In genomic region chr8:94012013-94012951, GRCm38 (mm10) we compare ENCODE assay signal across 8 mouse cellular contexts. TPM values are rescaled to one million over a fixed set of nuclear protein-coding genes. Genes with fewer than 3 reads are reported as not detected.
A peak's percentile ranks its signal among the peaks of the same experiment; 100 is the strongest.
DNase-seq lines count a peak whose midpoint lies in the region; ATAC-seq and TF ChIP-seq lines count a peak whose summit lies in the region.

Gene Amfr (minus strand): TSS chr8:94012842.

- peak; percentile 85 for DNase-seq in A20 (ENCODE audit: low read depth, low spot score)
- peak; percentile 78 to 88 for DNase-seq in adrenal gland, postnatal 36 days
- DNase-seq in heart, adult 18-20 months: peak; percentile 72 to 74
- DNase-seq in kidney, adult 2 months: peak; percentile 75
- DNase-seq in liver: peak; percentile 83
- DNase-seq in monocyte, adult 2 months (ENCODE audit: low read depth in 1 of 2, low spot score in 2 of 2): peak; percentile 2 to 37
- DNase-seq in spleen, postnatal 36 days (ENCODE audit: low spot score in 2 of 2): peak; percentile 66 to 72

- H3K4me2 ChIP-seq in embryonic facial prominence, embryonic 13.5 days: peak within 1 kb of the TSS; percentile 90

- H3K36me3 ChIP-seq in embryonic facial prominence, embryonic 13.5 days: no peaks in the 10 kb centered on the region
- no peaks in the 10 kb centered on the region for H3K36me3 ChIP-seq in kidney, adult 2 months (ENCODE audit: control insufficient read depth, insufficient read depth, low read length)

- no peaks in the 10 kb centered on the region for H3K9me3 ChIP-seq in embryonic facial prominence, embryonic 13.5 days

- peak; percentile 88 for ATAC-seq in embryonic facial prominence, embryonic 13.5 days (ENCODE audit: insufficient number of reproducible peaks, insufficient read depth, low FRiP score, low TSS enrichment, low read depth)

- H3K4me1 ChIP-seq in embryonic facial prominence, embryonic 13.5 days: peaks cover 24% of the 10 kb centered on the region
- H3K4me1 ChIP-seq in kidney, adult 2 months (ENCODE audit: control insufficient read depth, insufficient read depth, low read length): peaks cover 28% of the 10 kb centered on the region

- H3K9ac ChIP-seq in embryonic facial prominence, embryonic 13.5 days: peak within 1 kb of the TSS; percentile 93

- peak; percentile 32; the same call in 1 of the 2 replicates for TF ChIP-seq CTCF in kidney, adult 2 months (conservative IDR thresholded peaks at IDR 0.05; ENCODE audit: insufficient read depth, insufficient read length, low read depth, low read length)

- peak within 1 kb of the TSS; percentile 78 for H3K4me3 ChIP-seq in embryonic facial prominence, embryonic 13.5 days
- peak within 1 kb of the TSS; percentile 96 for H3K4me3 ChIP-seq in kidney, adult 2 months (ENCODE audit: insufficient read depth, low read depth, low read length)

- H3K27me3 ChIP-seq in embryonic facial prominence, embryonic 13.5 days: no peaks in the 10 kb centered on the region
- H3K27me3 ChIP-seq in kidney, adult 2 months (replicated peaks; ENCODE audit: control insufficient read depth, insufficient read depth, low read length): no peaks in the 10 kb centered on the region

- no peak for TF ChIP-seq POLR2A in kidney, adult 2 months (IDR thresholded peaks at IDR 0.05; ENCODE audit: low read depth, low read length)

- H3K27ac ChIP-seq in embryonic facial prominence, embryonic 13.5 days: peak within 1 kb of the TSS; percentile 92
- H3K27ac ChIP-seq in kidney, adult 2 months (ENCODE audit: insufficient read depth, low read depth, low read length): peak within 1 kb of the TSS; percentile 90

- under 1% methylated on average over 113 of the region's 130 CpGs for WGBS in embryonic facial prominence, embryonic 13.5 days
- 3% methylated on average over 102 of the region's 130 CpGs for WGBS in kidney, adult 2 months

RNA-seq across cellular contexts. Expression of gene Amfr, which starts in this region (rescaled TPM):
- total RNA-seq in adrenal gland, postnatal 36 days (2021): 100 to 1,000 TPM; 232 to 320 TPM
- polyA plus RNA-seq in embryonic facial prominence, embryonic 13.5 days (2015; fragmentation: Nextera tagmentation; extraction: Ambion mirVana): 40.1 and 42.4 TPM in 2 replicates
- 100 to 1,000 TPM; 130 to 155 TPM for total RNA-seq in heart, adult 18-20 months (2021)
- polyA plus RNA-seq in kidney, adult 2 months (2012; rRNA removed): 171 and 204 TPM in 2 replicates

Comparison
In these comparisons a context has a peak if more than half of its experiments do, and no peak if none do; other contexts are left out.
1. Peak in every context shown above with its lines: DNase-seq, ATAC-seq, H3K4me3 ChIP-seq and H3K27ac ChIP-seq.
2. DNase-seq: peak in every context shown above with its lines; median percentile 85 in A20; 83 in adrenal gland, postnatal 36 days; 83 in liver; 75 in kidney, adult 2 months; 73 in heart, adult 18-20 months; 69 in spleen, postnatal 36 days; 20 in monocyte, adult 2 months.